Mouse (Mus musculus) c-Kit-positive CD71-positive TER-119-positive erythroid progenitor cells, embryonic 14.5 days (primary cell): ENCODE results near the gene Kbtbd12.

Source experiments
- DNase-seq: peaks from one replicate; pipeline ENCODE4 v3.0.0-alpha.2; 2013; ENCODE audit warnings: low spot score

Gene Kbtbd12

DNA sequence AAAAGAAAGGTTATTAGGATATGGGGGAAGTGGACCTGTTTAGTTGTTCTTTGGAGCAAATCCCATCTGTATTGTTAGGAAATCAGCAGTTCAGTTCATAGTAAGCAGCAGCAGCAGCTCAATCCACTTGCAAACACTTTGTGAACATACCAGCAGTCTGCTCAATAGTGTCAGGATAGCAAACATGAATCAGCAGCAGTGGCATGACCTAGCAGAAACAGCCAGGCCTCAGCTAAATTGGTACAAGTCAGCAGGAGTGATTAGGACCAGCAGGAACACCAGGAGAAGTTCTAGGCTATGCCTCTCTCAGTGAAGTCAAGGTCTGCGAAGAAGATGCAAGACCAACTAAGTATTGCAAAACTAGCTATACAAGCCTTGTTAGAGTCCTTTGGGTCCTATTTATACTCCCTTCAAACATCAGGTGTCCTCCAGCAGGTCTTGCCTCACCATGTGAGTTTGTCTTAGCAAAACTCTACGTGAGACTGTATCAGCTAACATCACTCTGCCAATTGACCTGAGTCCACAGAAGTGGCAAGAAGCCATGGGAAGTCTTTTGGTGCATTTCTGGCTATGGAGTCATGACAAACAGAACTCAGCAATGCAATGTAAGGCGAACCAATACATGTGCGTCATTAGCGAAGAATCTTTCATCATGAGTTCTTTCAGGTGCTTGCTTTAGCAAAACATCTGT is at the start of gene Kbtbd12:
Gene Kbtbd12, minus strand, starts transcription at position 340 of the 691 bp plus-strand sequence.
- DNase-seq, result peak; percentile 65

DNA sequence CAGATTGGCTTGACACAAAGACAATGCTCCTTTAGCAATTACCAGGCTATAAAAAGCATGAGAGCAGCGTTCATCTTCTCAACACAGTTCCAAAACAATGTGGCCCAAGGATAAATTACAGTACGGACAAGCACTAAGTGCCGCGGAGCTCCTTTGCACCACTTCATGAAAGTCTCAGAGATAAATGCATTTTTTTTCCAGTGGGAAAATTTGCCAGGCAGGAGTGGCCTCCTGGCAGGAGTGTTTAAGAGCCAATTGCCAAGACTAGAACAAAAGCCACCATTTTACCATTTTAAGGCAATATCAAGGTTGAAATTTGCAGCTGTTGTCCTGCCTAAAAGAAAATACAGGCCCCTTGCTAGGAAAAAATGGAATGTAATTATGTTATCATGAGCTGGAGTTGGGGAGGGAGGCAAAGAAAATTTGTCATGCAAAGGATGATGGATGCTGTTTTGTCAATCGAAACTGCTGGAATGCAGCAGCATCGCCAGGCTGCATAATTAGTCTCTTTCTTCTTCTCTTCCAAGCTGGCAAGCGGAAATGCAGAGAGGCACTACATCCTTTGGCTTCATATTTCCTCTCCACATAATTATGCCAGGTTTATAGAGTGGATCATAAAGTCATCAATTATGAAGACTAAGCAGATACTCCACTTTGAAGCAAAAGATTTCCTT is 45.8 kb upstream of the Kbtbd12 start:
- no peak for DNase-seq

DNA sequence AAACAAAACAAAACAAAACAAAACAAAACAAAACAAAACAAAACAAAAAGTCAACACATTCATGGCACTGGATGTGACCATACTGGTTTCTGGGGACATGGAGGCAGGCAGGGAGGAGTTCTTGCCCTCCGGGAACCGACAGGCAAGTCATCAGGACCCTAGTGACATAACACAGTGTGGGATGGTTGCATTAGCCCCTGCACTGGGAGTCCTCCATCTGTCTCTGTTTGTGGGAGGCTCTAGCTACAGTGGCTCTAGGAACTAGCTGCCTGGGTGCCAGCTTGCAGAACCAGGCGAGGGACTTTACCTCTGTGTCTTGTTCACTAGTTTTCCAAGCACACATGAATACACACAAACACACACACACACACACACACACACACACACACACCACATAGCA is 43.3 kb upstream of the Kbtbd12 start:
- DNase-seq, result no peak

DNA sequence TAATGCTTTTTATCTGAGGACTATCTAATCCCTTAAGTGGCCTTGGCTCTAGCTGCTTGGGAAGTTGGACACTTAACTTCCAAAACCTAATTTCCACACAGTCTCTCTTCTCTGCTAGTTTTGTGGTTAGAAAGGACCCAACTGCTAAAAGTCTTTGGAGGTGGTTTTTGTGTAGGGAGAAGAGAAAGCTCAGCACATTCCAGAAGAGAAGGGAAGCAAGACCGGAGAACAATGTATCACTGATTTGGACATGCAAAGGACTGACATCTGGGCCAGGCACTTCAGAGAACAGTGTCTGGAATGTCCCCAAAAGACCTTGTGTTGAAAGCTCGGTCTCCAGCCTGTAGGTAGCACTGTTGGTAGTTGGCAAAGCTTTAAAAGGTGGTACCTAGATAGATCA is 40.0 kb upstream of the Kbtbd12 start:
- DNase-seq, result no peak

DNA sequence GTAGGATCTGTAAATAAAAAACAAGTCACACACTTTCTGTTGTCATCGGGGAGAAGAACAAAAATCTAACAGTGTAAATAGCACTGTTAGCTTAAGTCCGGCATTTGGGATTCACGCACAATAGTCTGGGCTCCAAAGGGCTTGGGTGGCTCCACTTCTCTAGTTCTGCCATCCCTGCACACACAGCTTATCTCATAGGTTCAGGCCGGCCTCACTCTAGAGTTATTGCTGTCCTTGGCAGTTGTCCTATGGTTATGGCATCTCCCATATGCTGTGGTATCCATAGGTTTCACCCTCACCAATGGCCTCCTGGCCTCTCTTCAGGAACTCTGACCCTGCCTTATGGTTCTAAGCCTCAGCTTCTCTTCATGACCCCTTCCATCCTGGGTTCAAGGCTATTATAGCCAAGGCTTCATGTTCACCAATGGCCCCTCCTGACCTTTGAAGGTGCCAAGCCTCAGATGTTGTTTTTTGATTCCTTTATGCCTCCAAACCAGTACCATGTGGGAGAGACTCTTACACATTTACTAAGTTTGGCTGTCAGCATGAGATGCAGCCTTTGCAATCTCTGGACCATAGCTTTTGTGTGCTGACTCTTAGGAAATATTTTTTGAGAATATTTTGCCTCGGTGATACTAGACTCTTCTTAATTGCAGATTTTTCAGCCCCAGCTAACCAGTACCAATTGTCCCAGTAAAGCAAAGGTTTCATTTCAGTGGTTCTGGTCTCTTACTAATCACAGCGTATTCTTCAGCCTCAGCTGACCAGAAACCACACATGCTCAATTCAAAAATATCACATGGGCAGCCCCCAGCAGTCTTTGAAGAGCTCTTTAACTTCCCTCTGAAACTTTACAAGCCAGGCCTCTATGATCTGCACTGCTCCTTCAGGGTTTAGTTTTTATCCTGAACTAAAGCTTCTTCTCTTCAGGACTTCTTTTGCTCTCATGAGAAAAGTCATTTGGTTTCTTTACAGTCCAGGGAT is 39.3 kb upstream of the Kbtbd12 start:
- no peak for DNase-seq

DNA sequence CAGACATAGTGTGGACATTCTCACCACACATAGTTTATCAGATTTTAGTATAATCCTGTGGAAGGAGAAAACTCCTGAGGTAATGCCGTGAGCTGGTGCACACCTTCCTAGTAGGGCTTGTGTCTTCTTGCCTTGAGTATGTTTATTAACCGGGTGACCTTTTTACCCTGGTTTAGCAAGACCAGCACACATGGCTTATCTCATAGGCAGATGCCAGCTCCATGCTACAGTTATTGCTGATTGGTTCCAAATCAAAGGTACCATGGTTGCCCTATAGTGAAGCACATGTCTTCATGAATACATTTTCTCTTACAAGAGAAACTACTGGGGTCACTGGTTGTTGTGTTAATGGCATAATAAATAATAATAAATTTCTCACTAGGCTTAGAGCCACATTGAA is 38.1 kb upstream of the Kbtbd12 start:
- no peak for DNase-seq

DNA sequence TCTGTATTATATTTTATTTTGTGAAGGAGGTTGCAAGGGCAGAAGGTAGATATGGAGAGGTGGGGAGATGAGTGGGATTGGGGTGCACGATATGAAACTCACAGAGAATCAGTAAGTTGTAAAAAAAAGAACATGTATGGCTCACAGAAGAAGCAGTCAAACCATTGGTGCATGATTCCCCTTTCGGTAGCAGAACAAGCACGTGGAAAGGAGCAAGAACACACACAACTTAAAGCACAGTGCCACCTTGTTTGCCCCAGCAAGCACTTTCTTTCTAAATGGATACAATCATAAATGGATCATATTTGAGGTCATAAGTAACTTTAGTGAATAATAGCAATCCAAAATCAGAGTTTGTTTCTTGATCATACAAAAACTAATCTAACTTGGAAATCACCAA is 24.5 kb upstream of the Kbtbd12 start:
- no peak for DNase-seq

DNA sequence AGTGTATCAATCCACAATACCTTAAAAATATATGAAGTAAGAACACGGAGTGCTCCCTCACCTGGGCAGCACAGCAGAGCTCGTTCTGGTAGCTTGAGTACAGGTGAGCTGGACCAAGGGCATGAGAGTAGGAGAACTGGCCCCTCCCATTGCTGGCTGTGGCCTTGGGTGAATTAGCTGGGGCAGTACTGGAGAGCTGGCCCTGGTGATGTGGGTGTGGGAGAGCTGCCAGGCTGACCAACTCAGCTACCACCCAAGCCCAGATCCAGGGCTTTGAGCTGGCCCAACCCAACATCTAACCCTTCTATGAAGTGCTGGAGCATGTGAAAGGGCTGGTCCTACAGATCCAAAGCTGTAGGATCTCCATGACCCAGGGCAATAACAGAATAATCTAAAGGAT is 23.9 kb upstream of the Kbtbd12 start:
- no peak for DNase-seq

DNA sequence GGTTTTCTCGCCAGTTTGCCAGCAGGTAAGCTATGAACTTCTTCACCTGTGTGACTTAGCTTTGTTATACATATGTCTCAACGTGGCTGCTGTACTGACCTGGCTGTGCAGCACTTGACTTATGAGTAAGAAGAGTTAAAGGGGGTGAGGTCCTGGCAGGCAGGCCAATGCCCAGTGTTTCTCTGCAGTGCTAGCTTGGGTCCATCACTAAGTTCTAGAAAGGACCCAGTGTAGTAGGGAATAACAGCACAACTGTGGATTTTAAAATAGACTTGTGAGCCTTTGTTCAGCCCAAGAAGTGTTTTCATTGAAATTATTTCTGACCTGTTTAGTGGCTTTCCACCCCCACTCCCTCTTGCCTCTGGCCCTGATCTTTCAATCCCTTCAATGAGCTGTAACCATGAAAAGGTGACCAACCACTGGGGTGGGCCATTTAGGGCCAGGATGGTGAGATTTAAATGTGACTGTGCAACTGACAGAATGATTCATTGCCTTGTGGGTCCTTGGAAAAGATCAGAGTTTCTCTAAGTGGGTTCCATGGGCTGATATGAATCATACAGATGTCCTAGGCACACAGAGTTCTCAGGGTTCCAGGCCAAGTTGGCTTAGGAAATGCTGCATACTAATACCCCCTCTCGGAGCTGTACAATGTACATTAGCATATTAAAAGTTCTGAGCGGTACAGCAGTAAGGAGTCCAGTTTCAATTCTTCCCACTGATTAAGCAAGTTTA is 10.0 kb upstream of the Kbtbd12 start:
- no peak for DNase-seq

DNA sequence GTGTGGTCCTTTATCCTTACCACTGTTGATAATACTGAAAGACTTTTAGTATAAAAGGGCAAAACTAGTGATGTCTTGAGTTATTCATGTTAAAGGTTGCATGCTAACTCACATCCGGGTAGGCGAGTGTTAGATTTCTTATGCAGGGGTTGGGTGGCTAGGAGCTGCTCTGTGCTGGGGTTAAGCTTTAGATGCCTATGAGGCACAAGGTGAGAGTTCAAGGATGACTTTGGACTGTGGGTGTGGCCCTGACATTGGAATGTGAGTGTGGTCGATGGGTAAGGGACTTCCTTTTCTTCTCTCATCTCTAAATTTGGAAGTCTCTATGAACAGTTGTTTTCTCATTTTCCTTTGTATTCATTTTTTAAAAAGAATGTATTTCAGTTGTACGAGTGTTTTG is 7.0 kb upstream of the Kbtbd12 start:
- DNase-seq, result no peak

DNA sequence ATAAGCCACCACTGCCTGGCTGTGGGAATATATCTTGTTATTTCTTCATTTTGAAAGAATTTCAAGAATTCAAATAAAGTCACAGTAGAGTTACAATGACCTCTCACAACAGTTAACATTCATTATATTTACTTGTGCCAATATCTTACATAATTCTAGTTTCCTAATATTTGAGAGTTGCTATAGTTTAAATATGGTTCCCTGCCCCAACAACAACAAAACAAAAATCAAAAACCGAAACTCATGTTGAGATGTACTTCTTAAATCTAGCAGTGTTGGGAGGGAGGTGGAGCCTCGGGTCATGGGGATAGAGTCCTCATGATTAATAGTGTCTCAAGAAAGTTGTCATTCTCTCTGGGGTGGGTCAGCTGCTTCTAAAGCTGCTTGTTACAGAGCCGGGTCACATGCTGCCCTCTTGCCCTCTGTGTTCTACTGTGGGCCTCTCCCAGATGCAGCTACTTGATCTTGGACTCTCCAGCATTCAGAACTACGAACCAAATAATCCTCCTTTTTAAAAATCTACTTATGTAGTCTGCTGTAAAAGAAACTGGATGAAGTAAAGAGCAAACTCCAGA is 3.7 kb upstream of the Kbtbd12 start:
- DNase-seq, result no peak

DNA sequence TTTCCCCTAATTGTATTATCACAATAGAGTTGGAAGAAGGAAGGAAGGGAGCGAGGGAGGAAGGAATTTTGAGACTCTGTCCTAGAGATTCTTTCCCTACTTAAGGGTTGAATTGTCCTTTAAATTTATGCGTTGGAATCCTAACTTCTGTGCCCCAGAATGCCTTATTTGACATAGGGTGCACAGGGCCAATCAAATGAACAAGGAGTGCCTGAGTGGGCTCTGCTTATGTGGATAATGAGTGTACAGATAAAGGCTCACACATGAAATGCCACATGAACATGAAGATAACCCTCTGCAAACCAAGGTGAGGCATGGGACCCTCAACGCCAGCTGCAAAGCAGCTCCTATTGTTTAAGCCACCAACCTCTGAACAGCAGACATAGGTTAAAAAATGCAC is 2.6 kb upstream of the Kbtbd12 start:
- DNase-seq, result no peak

DNA sequence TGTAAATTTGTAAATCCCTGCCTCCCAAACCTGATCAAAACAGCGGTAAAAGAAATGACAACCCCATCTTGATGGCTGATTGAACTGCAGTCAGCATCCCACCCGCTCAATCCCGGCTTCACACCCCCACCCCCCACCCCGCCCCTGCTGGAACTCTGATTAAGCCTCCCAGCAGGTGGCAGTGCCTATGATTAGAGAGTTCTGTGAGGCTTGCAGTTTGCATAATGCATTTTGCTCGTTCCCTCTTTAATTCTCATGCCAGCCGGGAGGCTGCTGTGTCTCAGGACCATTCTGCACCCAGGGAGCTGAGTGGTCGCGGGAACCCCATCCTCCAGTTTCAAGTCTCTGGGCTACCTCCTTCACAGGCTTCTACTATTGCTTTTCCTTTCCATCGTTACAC is 2.2 kb upstream of the Kbtbd12 start:
- no peak for DNase-seq

DNA sequence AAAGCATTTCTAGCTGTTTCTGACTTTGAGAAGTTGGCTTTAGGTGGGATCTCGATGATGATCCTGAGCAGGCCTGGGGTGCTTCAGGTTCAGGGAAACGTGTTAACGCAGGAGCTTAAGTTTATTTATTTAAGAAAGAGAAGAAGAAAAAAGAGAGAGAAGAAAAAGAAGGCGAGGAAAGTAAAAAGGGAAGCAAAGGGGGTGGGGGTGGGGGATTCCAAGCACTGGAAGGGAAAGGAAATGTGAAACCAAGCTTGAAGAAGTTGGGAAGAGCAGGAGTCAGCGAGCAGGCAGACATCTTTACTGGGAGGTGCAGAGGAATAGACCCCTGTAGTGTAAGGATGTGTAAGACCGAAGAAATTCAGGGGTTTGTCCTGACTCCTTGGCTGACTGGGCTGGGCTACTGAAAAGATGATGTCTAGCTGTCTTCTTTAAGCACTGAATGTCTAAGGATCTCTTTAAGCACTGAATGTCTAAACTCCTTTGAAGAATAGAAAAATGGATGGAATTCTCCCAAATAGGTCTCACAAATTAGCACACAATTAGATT is 1.7 kb upstream of the Kbtbd12 start:
- DNase-seq, result no peak

DNA sequence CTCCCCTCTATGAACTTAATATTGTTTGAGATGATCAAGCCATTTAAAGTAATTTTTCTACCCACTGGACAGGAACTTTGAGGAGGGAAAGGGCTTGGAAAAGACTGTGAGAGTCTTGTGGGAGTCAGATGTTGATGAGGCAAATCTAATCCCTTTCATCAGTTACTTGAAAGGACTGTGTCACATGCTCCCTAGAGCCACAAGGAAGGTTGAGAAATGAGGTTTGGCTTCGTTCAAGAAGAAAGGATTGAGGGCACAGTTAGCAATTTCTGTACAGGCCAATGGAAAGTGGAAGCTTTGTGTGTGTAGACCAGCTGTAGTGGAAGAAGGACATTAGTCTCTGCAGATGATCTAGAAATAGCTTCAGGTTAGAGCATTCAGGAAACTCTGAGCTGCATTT is 1.2 kb upstream of the Kbtbd12 start:
- DNase-seq, result no peak

DNA sequence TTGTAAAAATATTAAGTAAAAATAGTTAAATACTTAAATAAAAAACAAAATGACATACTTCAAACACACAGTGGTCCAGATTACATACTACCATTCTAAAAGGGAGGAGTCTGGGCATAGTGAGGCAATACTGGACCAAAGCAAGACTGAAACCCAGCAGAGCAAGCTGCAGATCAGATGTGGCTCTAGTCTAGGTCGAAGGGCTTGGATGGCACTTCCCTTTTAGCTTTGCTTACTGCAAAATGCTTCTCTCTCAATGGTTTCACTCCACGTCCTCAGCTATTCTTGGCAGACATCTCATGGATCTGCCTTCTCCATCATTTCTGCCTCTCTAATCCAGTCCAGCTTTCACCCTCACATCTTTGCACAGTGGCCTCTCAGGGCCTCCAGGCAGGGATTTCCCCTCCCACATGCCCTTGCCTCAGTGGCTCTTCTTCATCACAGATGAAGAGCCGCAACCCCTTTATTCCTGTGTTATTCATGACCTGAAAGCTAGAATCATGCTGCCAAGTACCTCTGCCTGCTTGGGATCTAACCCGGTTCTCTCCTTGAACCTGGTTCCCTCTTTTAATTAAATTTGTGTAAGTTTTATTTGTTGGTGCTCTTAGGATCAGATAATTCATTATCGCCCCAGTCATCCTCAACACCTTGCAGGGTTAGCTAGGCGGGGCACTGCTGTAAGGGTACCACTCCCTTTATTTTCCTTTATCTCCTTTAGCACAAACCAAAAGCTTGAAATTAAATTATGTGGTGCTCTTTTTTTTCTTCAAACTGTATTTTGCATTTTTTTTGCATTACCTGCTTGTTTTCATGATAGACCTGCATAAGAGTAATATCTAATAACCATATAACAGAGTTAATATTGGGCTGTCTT is 1.6 kb downstream of the Kbtbd12 start:
- peak; percentile 77 for DNase-seq

DNA sequence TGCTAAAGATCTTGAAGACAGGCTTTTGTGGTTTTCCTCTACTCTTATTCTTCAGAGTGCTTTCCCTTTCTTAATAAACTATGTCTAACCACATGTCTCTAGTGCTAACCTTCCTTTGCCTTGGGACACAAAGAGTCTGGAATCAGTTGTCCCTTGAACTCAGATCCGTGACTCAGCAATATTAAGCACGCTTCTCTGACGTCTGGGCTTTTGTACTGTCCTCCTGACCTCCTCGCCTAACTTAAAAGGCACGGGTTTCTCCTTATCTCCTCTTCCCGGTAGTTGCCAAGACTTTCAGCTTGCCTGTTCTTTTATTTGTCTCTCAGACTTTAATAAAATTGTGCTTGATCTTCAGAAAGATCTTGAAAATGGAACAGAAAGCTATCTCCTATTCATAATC is 6.5 kb downstream of the Kbtbd12 start:
- no peak for DNase-seq

DNA sequence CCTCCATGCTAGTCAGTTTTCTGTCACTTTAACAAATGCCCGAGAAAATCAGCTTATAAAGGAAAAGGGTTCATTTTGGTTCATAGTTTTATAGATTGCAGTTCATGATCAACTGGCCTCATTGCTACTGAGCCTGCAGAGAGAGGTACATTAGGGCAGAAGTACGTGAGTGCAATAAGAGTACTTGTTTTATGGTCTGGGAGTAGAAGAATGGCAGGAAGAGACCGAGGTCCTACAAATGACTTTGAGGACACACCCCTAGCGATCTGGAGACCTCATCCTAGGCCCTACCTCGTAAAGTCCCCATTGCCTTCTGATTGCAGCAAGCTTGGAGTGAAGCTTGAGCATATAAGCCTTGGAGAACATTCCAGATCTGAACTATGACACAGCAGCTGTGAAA is 7.2 kb downstream of the Kbtbd12 start:
- no peak for DNase-seq

DNA sequence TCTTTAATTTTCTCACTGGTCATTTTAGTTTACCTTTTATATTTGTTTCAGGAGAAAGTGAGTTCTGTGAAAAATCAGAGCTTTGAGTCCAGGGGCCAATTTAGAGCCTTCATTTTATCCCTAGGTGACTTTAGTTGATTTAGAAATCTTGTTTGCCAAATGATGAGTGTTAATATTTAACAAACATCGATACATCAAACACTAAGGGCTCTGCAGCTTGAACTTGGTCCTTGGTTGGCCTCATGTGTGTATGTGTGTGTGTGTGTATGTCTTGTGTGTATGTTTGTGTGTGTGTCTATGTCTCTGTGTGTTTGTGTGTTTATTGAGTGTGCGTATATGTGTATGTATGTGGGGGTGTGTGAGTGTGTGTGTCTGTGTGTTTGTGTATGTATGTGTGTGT is 7.9 kb downstream of the Kbtbd12 start:
- DNase-seq, result no peak

DNA sequence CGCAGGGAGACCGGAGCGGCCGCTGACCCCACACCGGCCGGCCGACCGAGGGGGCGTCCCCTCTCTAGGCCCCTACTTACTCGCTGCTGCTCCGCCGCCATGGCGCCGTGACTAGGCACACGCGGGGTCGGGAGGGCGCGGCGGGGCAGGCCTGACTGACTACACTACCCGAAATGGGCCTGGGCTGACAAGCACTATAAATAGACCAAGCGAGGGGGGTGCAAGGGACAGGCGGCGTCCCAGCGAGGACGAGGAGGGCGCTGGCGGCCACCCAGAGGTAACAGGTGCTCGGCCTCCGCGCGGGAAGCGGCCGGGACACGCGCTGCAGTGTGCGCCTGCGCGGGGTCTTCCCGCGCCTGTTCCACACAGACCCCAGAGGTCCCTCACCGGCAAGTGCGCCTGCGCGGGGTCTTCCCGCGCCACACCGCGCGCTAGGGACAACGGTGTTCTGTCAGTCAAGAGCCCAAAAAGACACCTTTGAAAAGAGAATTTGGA is 10.4 kb downstream of the Kbtbd12 start:
- peak; percentile 68 for DNase-seq
